Mouse (Mus musculus): ENCODE results near the gene Prpf4. TPM values are rescaled to one million over a fixed set of nuclear protein-coding genes. Genes with fewer than 3 reads are reported as not detected.

Prpf4 gene
- polyA plus RNA-seq, 1 experiment from 2014 or later, result 34.3 TPM

GRCm38 (mm10) chr4:62372818-62373520 is 35.6 kb upstream of the Prpf4 start:
- Histone ChIP-seq H3K27me3 (ENCODE audit: low read depth, poor library complexity, severe bottlenecking) (no peaks in the 10 kb centered on the region), H3K36me3 (no peaks in the 10 kb centered on the region), H3K9me3 (replicated peaks) (no peaks in the 10 kb centered on the region), H3K4me3 (no peak overlapping the region), H3K27ac (replicated peaks) (no peak overlapping the region), H3K4me1 (peaks cover 15% of the 10 kb centered on the region)
- WGBS, result 82% methylated on average over 9 of the region's 9 CpGs
- DNase-seq (ENCODE audit: low spot score), result no peak

- H3K27me3 ChIP-seq (ENCODE audit: low read depth, poor library complexity, severe bottlenecking), result no peaks in the 10 kb centered on the region
- H3K27ac ChIP-seq (replicated peaks), result no peak overlapping the region
- H3K4me1 ChIP-seq, result peaks cover 17% of the 10 kb centered on the region
- no peaks in the 10 kb centered on the region for H3K36me3 ChIP-seq
- H3K9me3 ChIP-seq (replicated peaks), result no peaks in the 10 kb centered on the region
- no peak for DNase-seq (ENCODE audit: low spot score)
- H3K4me3 ChIP-seq, result no peak overlapping the region
- 93% methylated on average over 7 of the region's 7 CpGs for WGBS
These were observed 34.9 kb upstream of the Prpf4 start for GRCm38 (mm10) chr4:62373668-62374067.

DNA sequence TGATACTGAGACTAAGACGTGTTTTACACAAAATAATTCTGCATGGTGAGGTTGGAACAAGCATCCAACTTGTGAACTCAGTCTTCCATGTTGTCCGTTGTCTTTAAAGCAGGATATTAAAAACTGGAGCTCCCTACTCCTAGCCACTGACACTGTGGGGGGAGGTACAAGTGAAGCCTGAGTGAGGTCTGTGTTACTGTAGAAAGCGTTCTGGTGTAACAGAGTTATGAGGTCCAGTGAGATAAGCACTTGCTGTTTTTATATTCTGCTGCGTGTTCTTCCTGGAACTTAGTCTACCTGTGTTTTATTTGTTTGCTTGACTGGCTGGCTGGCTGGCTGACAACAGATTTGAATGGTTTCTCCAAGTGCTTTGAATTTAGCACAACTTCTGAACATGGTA is 34.3 kb upstream of the Prpf4 start:
- peaks cover 18% of the 10 kb centered on the region for H3K4me1 ChIP-seq
- H3K27me3 ChIP-seq (ENCODE audit: low read depth, poor library complexity, severe bottlenecking), result no peaks in the 10 kb centered on the region
- 88% methylated on average over 4 of the region's 4 CpGs for WGBS
- H3K27ac ChIP-seq (replicated peaks), result no peak overlapping the region
- H3K4me3 ChIP-seq, result no peak overlapping the region
- no peak for DNase-seq (ENCODE audit: low spot score)
- no peaks in the 10 kb centered on the region for H3K9me3 ChIP-seq (replicated peaks)
- H3K36me3 ChIP-seq, result no peaks in the 10 kb centered on the region

- Histone ChIP-seq H3K9me3 (replicated peaks) (no peaks in the 10 kb centered on the region), H3K27ac (replicated peaks) (no peak overlapping the region), H3K36me3 (no peaks in the 10 kb centered on the region), H3K4me3 (no peak overlapping the region), H3K27me3 (ENCODE audit: low read depth, poor library complexity, severe bottlenecking) (no peaks in the 10 kb centered on the region), H3K4me1 (peaks cover 18% of the 10 kb centered on the region)
- no peak for DNase-seq (ENCODE audit: low spot score)
- 92% methylated on average over 2 of the region's 2 CpGs for WGBS
These were observed 32.5 kb upstream of the Prpf4 start for GRCm38 (mm10) chr4:62376123-62376522.

GRCm38 (mm10) chr4:62379724-62380381 is 28.7 kb upstream of the Prpf4 start:
- WGBS, result 93% methylated on average over 9 of the region's 9 CpGs

GRCm38 (mm10) chr4:62383207-62383606 is 25.4 kb upstream of the Prpf4 start:
- Histone ChIP-seq H3K27me3 (ENCODE audit: low read depth, poor library complexity, severe bottlenecking) (no peaks in the 10 kb centered on the region), H3K36me3 (peaks cover 34% of the 10 kb centered on the region), H3K27ac (replicated peaks) (no peak overlapping the region), H3K9me3 (replicated peaks) (no peaks in the 10 kb centered on the region), H3K4me3 (no peak overlapping the region), H3K4me1 (peaks cover 3% of the 10 kb centered on the region; the same call in 1 of the 2 replicates)
- WGBS, result 93% methylated on average over 6 of the region's 6 CpGs
- no peak for DNase-seq (ENCODE audit: low spot score)

More at GRCm38 (mm10) chr4:62379724-62380381, 28.7 kb upstream of the Prpf4 start:
- DNase-seq (ENCODE audit: low spot score), result no peak
- Histone ChIP-seq H3K4me3 (no peak overlapping the region), H3K27ac (replicated peaks) (no peak overlapping the region), H3K27me3 (ENCODE audit: low read depth, poor library complexity, severe bottlenecking) (no peaks in the 10 kb centered on the region), H3K4me1 (peaks cover 3% of the 10 kb centered on the region; the same call in 1 of the 2 replicates), H3K36me3 (0 out of 2 replicates have a peak, but pooled peaks cover 6% of the 10 kb centered on the region), H3K9me3 (replicated peaks) (no peaks in the 10 kb centered on the region)

DNA sequence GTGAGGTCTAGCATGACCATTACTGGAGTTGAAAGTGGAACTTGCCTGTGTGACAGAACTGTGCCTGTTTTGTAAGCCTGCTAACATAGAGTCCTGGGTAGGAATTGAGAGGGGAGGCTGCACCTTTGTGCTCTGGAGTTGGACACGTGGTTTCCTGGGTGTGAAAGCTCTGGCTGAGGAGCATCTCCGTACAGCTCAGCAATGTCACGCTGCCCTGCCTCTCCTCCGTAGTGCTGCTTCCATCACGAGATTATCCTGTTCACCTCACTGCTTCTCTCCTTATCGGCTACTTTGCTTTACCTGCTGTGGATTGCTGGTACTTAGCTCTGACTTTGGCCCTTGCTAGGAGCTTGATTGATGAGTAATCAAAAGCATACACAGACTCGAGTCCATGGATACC is 24.8 kb upstream of the Prpf4 start:
- no peaks in the 10 kb centered on the region for H3K27me3 ChIP-seq (ENCODE audit: low read depth, poor library complexity, severe bottlenecking)
- DNase-seq (ENCODE audit: low spot score), result no peak
- no peaks in the 10 kb centered on the region for H3K9me3 ChIP-seq (replicated peaks)
- peaks cover under 1% of the 10 kb centered on the region; the same call in 1 of the 2 replicates for H3K4me1 ChIP-seq
- no peak overlapping the region for H3K4me3 ChIP-seq
- no peak overlapping the region for H3K27ac ChIP-seq (replicated peaks)
- WGBS, result 88% methylated on average over 7 of the region's 7 CpGs
- H3K36me3 ChIP-seq, result peaks cover 40% of the 10 kb centered on the region

DNA sequence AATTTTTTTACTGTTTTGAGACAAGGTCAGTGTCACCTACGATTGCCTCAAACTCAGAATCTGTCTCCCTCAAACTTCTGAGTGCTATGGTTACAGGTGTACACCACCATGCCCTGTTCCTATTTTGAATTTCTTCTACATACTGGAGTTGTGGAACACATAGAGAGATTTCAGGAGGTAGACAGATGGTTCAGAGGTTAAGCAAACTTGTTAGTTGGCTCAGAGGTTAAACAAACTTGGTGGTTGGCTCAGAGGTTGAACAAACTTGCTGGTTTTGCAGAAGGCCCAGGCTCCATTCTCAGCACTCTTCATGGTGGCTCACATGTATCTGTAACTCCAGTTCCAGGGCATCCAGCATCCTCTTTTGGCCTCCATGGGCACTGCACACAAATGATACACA is 24.4 kb upstream of the Prpf4 start:
- H3K36me3 ChIP-seq, result peaks cover 44% of the 10 kb centered on the region
- 95% methylated on average over 1 of the region's 1 CpGs for WGBS
- H3K4me3 ChIP-seq, result no peak overlapping the region
- H3K9me3 ChIP-seq (replicated peaks), result no peaks in the 10 kb centered on the region
- no peaks in the 10 kb centered on the region for H3K27me3 ChIP-seq (ENCODE audit: low read depth, poor library complexity, severe bottlenecking)
- no peaks in the 10 kb centered on the region for H3K4me1 ChIP-seq
- no peak for DNase-seq (ENCODE audit: low spot score)
- no peak overlapping the region for H3K27ac ChIP-seq (replicated peaks)

GRCm38 (mm10) chr4:62385439-62385838 is 23.2 kb upstream of the Prpf4 start:
- no peak for DNase-seq (ENCODE audit: low spot score)
- Histone ChIP-seq H3K36me3 (peaks cover 57% of the 10 kb centered on the region), H3K4me3 (no peak overlapping the region), H3K4me1 (no peaks in the 10 kb centered on the region), H3K9me3 (replicated peaks) (no peaks in the 10 kb centered on the region), H3K27ac (replicated peaks) (no peak overlapping the region), H3K27me3 (ENCODE audit: low read depth, poor library complexity, severe bottlenecking) (no peaks in the 10 kb centered on the region)
- 95% methylated on average over 7 of the region's 7 CpGs for WGBS

GRCm38 (mm10) chr4:62389592-62390512 is 18.7 kb upstream of the Prpf4 start:
- H3K36me3 ChIP-seq, result peaks cover 85% of the 10 kb centered on the region
- H3K27ac ChIP-seq (replicated peaks), result no peak overlapping the region
- H3K27me3 ChIP-seq (ENCODE audit: low read depth, poor library complexity, severe bottlenecking), result no peaks in the 10 kb centered on the region
- H3K4me3 ChIP-seq, result no peak overlapping the region
- 91% methylated on average over 5 of the region's 5 CpGs for WGBS
- no peak for DNase-seq (ENCODE audit: low spot score)
- H3K4me1 ChIP-seq, result 0 out of 2 replicates have a peak, but pooled peaks cover 3% of the 10 kb centered on the region
- no peaks in the 10 kb centered on the region for H3K9me3 ChIP-seq (replicated peaks)

DNA sequence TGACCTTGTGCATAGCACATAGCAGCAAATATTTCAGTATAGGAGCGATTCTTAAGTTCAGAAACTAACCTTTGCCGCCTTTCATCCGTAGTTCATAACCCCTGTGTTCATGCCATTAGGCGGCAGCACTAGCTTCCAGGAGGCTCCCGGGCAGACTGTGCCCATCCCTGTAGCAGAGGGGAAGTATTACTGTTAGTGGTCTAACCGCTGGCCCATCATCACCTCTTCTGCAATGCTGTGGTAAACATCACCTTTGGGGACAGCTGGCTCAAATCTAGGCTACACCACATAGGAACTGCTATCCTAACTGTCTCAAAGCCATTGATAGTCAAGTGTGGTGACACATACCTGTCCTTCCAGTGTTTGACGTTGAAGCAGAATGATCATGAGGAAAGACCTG is 16.7 kb upstream of the Prpf4 start:
- Histone ChIP-seq H3K9me3 (replicated peaks) (no peaks in the 10 kb centered on the region), H3K27me3 (ENCODE audit: low read depth, poor library complexity, severe bottlenecking) (no peaks in the 10 kb centered on the region), H3K27ac (replicated peaks) (no peak overlapping the region), H3K4me1 (0 out of 2 replicates have a peak, but pooled peaks cover 3% of the 10 kb centered on the region), H3K36me3 (peaks cover 88% of the 10 kb centered on the region), H3K4me3 (no peak overlapping the region)
- no peak for DNase-seq (ENCODE audit: low spot score)
- WGBS, result 93% methylated on average over 7 of the region's 7 CpGs

DNA sequence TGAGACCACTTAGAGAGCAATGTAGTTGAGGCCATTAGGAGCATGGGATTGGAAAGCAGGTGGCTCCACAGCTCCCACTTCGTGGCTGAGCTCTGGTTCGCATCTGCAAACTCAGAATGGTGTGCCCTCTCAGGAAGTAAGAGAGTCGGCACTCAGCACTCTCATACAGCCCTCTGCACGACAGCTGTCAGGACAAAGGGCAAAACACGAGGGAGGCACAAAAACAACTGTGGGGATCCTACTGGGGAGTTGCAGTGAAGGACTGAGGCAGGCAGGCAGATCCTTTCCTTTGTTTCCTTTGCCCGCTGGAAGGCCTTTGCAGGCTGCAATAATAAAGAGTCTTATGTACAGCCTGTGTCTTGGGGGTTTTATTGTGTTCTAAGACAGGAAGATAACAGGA is 15.1 kb upstream of the Prpf4 start:
- DNase-seq (ENCODE audit: low spot score), result peak; percentile 28
- Histone ChIP-seq H3K9me3 (replicated peaks) (no peaks in the 10 kb centered on the region), H3K36me3 (peaks cover 89% of the 10 kb centered on the region), H3K27ac (replicated peaks) (peak overlapping the region; percentile 55), H3K27me3 (ENCODE audit: low read depth, poor library complexity, severe bottlenecking) (no peaks in the 10 kb centered on the region), H3K4me3 (no peak overlapping the region), H3K4me1 (0 out of 2 replicates have a peak, but pooled peaks cover 3% of the 10 kb centered on the region)
- WGBS, result 43% methylated on average over 6 of the region's 6 CpGs
